Mouse (Mus musculus) thymus, adult 2 months (tissue): ENCODE results near the gene Dnajc12. TPM values are rescaled to one million over a fixed set of nuclear protein-coding genes. Genes with fewer than 3 reads are reported as not detected.
"Not testable (repeated sequence)": the region's sequence is repeated elsewhere in the genome, so short reads cannot be mapped to it uniquely, and the experiment has no call there.

ENCODE experiments used
- DNase-seq: peaks from one replicate; pipeline ENCODE4 v3.0.0; 2021
- H3K27ac ChIP-seq: fragments of 200-500 bp; 2 replicates; pipeline ENCODE4 v1.5.1; 2012; ENCODE audit warnings: low read length, control low read depth; ENCODE audit not compliant: control insufficient read depth, insufficient read depth
- H3K27me3 ChIP-seq: fragments of 200-500 bp; 2 replicates; pipeline ENCODE4 v1.6.1; 2012; ENCODE audit warnings: mild to moderate bottlenecking, low read length, moderate library complexity, mixed read lengths; ENCODE audit not compliant: control insufficient read depth, insufficient read depth
- H3K36me3 ChIP-seq: fragments of 200-500 bp; 2 replicates; pipeline ENCODE4 v1.6.1; 2012; ENCODE audit warnings: mild to moderate bottlenecking, low read length, moderate library complexity; ENCODE audit not compliant: control insufficient read depth, insufficient read depth
- H3K4me1 ChIP-seq: fragments of 200-500 bp; replicated peaks from 2 replicates; pipeline ENCODE4 v1.6.1; 2012; ENCODE audit warnings: low read length; ENCODE audit not compliant: control insufficient read depth, insufficient read depth
- H3K4me3 ChIP-seq: fragments of 200-500 bp; 2 replicates; pipeline ENCODE4 v1.5.1; 2012; ENCODE audit warnings: mild to moderate bottlenecking, low read length, control low read depth, moderate library complexity; ENCODE audit not compliant: control insufficient read depth, insufficient read depth
- CTCF ChIP-seq: fragments of 200-500 bp; IDR thresholded peaks from 2 replicates; pipeline ENCODE4 v1.5.1; 2012; ENCODE audit warnings: mild to moderate bottlenecking, control low read depth, low read length, moderate library complexity, borderline replicate concordance; ENCODE audit not compliant: control insufficient read depth, poor library complexity, insufficient read depth; ENCODE audit errors: extremely low read depth
- POLR2A ChIP-seq: fragments of 200-500 bp; IDR thresholded peaks from 2 replicates; pipeline ENCODE4 v1.6.1; 2012; ENCODE audit warnings: mild to moderate bottlenecking, low read length, control low read depth, moderate library complexity; ENCODE audit not compliant: control insufficient read depth, poor library complexity, insufficient read depth; ENCODE audit errors: extremely low read depth
- WGBS: fragments of 180-500 bp; shearing (Covaris S2); methylation state at CpG from one replicate; pipeline ENCODE4 v1.1.7; 2018; 5-methylcytosine and 5-hydroxymethylcytosine counted together
- polyA plus RNA-seq: library from polyadenylated mRNA; depleted of rRNA; stranded (reverse); fragments of >200 nt; gene quantifications from 2 replicates; pipeline ENCODE4 v1.2.3, GENCODE M21; 2012; rRNA removed

Gene Dnajc12
- polyA plus RNA-seq, 1 experiment: 1.8 TPM

DNA sequence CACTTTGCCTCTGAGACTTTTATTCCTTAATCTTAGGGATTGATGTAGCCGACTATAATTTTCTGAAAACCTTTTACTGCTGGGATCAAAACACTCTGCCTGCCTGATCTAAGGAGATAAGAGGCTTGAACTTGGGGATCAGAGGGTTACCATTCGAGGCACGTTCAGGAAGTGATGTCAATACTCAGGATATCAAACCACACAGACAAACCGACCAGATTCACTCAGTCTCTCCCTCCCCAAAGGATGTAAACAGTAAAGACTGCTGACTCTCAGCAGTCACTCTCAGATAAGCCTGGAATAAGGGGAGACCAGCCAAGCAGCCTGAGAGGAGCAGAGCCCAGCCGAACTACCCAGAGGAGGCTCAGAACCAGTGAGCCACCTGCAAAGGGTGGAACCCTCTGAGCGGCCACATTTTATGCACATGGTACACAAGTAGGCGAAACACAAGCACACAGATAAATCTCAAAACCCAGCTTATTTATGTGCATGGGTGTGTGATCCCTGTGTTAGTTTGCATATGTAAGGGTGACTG is 57.5 kb downstream of the Dnajc12 start:
- Histone ChIP-seq H3K27ac (no peak overlapping the region), H3K4me3 (no peak overlapping the region), H3K4me1 (no peaks in the 10 kb centered on the region), H3K36me3 (no peaks in the 10 kb centered on the region), H3K27me3 (no peaks in the 10 kb centered on the region)
- no peak for DNase-seq
- WGBS: 52% methylated on average over 7 of the region's 7 CpGs
- no peak for TF ChIP-seq POLR2A
- TF ChIP-seq CTCF: no peak

DNA sequence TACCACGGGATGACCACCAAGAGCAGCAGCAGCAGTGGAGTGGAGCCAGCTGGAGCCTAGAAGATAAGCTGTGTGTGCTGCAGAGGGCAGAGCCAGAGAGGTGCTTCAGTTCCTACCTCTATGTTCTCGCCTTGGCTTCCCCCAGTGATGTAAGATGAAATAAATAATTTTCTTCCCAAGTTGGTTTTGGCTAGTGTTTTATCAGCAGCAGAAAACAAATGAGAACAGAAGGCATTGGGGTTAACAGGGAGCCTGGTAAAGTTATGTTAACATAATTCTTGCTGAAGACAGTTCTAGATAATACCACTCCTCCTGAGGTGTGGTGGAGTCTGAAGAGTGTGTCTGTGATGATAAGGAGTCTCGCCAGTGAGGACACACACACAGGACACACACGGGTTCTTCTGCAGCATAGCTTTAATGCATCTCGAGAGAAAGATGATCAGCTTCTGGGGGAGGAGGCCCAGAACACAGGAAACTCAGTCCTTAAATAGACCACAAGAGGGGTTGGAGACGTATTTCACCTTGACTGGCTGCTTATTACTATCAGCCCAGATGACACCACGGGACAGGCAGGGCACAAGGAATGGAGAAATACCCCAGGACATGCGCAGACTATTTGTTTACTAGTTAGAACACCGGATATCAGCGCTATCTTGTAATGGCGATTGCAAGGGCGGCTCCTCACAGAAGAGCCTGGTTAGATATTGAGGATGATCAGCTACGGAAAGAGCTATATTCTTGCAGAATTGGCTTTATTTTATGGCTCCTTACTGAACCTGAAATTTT is 62.6 kb downstream of the Dnajc12 start:
- not testable (repeated sequence) for DNase-seq, H3K27ac ChIP-seq, H3K4me3 ChIP-seq, H3K4me1 ChIP-seq, H3K36me3 ChIP-seq, H3K27me3 ChIP-seq
- 87% methylated on average over 13 of the region's 13 CpGs for WGBS

DNA sequence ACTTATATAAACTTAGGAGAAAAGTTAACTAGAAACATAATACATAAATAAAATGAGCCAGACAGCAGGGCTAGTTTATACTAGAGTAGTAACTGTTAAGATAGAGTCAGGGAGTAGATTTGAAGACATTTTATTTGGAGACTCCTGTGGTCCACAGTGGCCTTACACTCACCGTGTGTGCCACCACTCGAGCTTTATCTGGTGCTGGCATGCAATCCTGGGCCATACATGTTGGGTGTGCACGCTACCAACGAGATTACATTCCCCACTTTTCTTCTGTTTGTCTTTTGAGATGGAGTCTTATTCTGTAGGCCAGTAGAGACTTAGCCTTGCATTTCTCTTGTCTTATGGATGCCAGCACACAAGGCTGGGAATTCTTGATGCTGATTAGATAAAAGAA is 71.7 kb downstream of the Dnajc12 start:
- Histone ChIP-seq H3K27me3 (no peaks in the 10 kb centered on the region), H3K4me3 (no peak overlapping the region), H3K27ac (no peak overlapping the region), H3K36me3 (no peaks in the 10 kb centered on the region), H3K4me1 (no peaks in the 10 kb centered on the region)
- TF ChIP-seq CTCF: no peak
- TF ChIP-seq POLR2A: no peak
- 90% methylated on average over 4 of the region's 4 CpGs for WGBS
- DNase-seq: no peak

DNA sequence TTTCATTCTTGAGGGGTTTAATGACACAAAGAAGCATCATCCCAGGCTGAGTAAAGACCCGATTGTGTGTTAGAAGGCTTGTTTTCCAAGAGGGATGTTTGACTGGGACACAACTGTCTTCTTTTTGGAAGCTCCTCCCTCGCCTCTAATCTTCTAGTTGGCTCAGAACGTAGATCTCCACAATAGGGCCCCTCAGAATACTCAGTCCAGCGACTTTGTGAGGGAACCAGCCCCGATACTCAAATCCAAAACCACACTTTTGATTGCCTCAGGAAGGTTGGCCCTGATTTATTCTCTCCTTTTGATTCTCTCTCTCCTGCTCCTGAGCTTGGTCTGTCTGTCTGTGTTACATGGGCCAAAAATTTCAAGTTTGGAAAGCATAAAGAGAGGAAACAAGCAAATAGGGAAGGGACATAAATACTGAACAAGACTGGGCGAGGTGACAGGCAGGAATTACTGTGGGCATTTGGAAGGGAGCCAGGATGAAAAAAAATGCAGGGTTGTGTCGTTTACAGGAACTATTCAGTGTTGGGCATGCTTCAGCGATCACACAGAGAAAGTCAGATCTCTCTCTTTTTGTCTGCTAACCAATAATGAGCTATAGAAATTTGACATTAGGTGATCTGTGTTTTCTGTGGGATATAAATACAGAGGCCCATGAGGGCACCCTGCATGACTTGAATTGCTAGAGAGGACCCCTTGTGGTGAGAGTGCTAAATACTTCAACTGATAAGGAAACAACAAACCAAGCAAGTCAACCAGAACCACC is 73.1 kb downstream of the Dnajc12 start:
- no peaks in the 10 kb centered on the region for H3K27me3 ChIP-seq
- no peaks in the 10 kb centered on the region for H3K4me1 ChIP-seq
- DNase-seq: no peak
- H3K36me3 ChIP-seq: no peaks in the 10 kb centered on the region
- H3K4me3 ChIP-seq: no peak overlapping the region
- no peak overlapping the region for H3K27ac ChIP-seq
- WGBS: 42% methylated on average over 8 of the region's 8 CpGs
- no peak for TF ChIP-seq CTCF
- no peak for TF ChIP-seq POLR2A

DNA sequence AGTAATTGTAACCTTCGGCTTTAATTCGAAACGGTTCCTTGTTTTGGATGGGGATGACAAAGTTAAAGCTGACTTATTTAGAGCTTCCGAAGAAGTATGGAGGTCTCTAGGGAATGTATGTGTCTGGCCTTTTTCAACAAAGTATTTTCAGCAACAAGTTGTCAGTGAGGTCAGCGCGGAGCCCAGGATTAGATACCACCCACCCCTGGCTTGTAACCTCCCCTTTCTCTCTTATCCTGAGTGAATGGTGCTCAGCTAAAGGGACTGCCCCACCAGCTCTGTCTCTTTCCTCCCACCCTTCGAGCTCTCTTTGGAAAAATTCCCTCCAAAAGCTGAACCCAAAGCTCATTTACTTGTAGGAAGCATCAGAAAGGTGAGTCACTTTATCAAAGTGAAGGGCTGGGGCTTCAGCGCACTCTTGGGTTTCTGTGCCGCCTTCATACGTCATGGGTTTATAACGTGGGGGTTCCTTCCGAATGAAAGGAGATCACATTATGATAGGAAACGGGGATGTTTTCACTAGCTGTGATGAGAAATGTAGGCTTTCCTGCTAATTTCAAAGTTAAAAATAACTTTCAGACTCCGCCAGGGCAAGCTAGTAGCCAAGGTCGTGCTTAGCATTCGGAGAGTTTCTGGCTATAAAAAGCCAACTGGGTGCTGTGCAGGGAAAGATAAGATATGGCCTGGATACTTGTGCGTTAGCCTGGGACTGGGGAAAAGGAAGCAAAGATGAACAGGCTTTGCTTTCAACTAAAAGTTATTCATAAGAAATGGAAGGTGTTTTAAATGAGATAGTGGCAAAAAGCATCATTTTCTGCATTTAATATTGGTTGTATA is 75.3 kb downstream of the Dnajc12 start:
- H3K36me3 ChIP-seq: no peaks in the 10 kb centered on the region
- DNase-seq: no peak
- no peaks in the 10 kb centered on the region for H3K4me1 ChIP-seq
- no peak overlapping the region for H3K27ac ChIP-seq
- 90% methylated on average over 17 of the region's 17 CpGs for WGBS
- TF ChIP-seq CTCF (no peak), POLR2A (no peak)
- no peak overlapping the region for H3K4me3 ChIP-seq
- no peaks in the 10 kb centered on the region for H3K27me3 ChIP-seq

Other genes with a start within 250 kb of the Dnajc12 start
- 0.22 and 0.98 TPM in 2 replicates for gene Mypn, start 178.5 kb upstream of the Dnajc12 start, polyA plus RNA-seq
- gene Herc4, start 138.6 kb upstream of the Dnajc12 start, polyA plus RNA-seq: 23.4 and 26.6 TPM in 2 replicates
- gene Sirt1, start 739 bp upstream of the Dnajc12 start, polyA plus RNA-seq: 10.0 and 11.5 TPM in 2 replicates
- not detected in 2 replicates for gene Gm7075, start 39.3 kb downstream of the Dnajc12 start, polyA plus RNA-seq
- gene Ctnna3, start 47.7 kb downstream of the Dnajc12 start, polyA plus RNA-seq: 0.18 and 0.46 TPM in 2 replicates